Mouse (Mus musculus) MN1 (cell line): ENCODE results near the gene Slc35e3.

Experiments
- DNase-seq: peaks from one replicate; pipeline ENCODE4 v3.0.0-alpha.2; 2016; ENCODE audit warnings: low spot score

Slc35e3 gene

GRCm38 (mm10) chr10:117698313-117699138 is 47.6 kb downstream of the Slc35e3 start:
- no peak for DNase-seq

GRCm38 (mm10) chr10:117697561-117698115 is 48.5 kb downstream of the Slc35e3 start:
- DNase-seq, result no peak

GRCm38 (mm10) chr10:117696827-117697560 is 49.2 kb downstream of the Slc35e3 start:
- no peak for DNase-seq

- no peak for DNase-seq
Observed at GRCm38 (mm10) chr10:117696021-117696826, 49.9 kb downstream of the Slc35e3 start.

- DNase-seq, result no peak
Observed at GRCm38 (mm10) chr10:117695605-117696004, 50.6 kb downstream of the Slc35e3 start.

- DNase-seq, result no peak
Observed at GRCm38 (mm10) chr10:117695027-117695426, 51.1 kb downstream of the Slc35e3 start.

- DNase-seq, result no peak
Observed at GRCm38 (mm10) chr10:117694255-117694953, 51.8 kb downstream of the Slc35e3 start.

GRCm38 (mm10) chr10:117692953-117693352 is 53.2 kb downstream of the Slc35e3 start:
- no peak for DNase-seq

GRCm38 (mm10) chr10:117692173-117692572 is 54.0 kb downstream of the Slc35e3 start:
- no peak for DNase-seq

DNA sequence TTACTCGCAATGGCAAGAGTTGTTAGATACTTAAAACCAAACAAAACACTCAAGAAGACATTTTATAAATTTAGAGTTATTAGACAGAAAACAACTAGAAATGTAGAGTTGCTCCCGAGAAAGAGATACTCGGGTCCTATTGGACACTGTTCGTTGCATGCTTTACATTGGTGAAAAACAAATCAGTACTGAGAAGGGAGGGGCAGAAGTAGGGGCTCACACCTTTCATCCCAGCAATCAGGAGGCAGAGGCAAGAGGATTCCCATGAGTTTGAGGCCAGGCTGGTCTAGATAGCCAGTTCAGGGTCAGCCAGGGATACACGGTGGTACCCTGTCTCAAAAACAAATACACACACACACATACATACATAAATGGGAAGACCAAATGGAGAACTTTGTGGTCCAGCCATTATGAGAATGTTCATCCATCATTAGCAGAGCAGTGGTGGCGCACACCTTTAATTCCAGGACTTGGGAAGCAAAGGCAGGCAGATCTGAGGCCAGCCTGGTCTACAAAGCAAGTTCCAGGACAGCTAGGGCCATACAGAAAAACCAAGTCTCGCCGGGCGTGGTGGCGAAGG is 54.7 kb downstream of the Slc35e3 start:
- DNase-seq, result no peak

- no peak for DNase-seq
Observed at GRCm38 (mm10) chr10:117690770-117691296, 55.3 kb downstream of the Slc35e3 start.

GRCm38 (mm10) chr10:117690101-117690352 is 56.1 kb downstream of the Slc35e3 start:
- DNase-seq, result no peak

DNA sequence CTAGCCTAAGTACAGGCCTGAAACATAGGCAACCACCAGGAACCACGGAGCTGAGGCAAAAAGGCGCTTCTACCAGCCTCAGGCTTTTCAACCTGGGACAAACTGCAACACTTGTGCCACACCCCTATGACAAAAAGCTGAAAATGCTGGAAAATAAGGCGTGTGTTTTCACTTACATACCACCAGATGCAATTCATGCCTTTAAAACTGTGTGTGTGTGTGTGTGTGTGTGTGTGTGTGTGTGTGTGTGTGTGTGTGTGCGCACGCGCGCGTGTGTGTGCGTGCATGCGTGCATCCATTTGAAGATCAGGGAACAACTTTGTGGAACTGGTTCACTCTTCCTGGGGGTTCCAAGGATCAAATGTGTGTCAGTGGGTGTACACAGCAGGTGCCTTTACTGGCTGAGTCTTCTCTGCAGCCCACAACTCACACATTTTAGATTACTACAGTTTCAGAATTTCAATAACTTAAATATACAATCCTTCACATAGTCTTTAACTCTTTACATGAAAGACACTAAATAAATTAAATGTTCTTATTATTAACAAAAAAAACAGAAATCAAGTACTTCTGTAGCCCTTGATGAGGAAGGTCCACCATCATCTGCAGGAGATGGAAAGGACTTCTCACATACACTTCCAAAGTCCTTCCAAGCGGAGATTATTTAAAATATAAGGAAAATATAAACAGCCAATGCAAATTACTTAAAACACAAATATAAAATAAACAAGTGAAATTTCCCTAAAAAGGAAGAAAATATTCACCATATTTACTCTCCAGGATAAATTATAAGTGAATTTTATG is 56.7 kb downstream of the Slc35e3 start:
- DNase-seq, result no peak

DNA sequence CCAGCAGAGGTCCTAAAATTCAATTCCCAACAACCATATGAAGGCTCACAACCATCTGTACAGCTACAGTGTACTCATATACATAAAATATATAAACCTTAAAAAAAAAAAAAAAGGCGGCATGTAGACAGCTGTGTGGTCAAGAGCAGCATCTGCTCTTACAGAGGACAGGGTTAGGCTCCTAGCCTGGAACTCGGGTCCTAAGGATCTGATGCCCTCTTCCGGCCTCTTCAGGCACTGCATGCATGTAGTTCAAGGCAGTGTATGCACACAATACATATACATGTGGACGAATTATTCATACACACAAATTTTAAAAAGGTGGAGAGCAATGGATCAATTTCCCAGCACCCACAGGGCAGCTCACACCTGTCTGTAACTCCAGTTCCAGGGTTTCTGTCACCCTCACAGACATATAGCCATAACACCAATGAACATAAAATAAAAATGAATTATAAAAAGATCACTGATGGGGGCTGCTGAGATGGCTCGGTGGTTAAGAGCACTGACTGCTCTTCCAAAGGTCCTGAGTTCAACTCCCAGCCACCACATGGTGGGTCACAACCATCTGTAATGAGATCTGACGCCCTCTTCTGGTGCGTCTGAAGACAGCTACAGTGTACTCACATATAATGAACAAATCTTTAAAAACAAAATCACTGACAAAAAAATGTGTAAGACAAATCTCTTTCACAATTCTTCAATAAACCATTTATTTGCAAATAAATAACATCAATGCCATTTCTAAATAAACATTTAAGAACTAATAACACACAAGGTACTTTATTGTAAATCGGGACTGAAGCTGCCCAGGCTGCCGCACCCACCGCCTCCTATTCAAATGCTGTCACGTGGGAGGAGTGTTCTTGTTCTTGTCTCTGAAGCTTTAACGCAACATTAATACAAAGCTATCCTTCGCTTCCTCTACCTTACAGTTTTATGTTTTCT is 57.7 kb downstream of the Slc35e3 start:
- no peak for DNase-seq

DNA sequence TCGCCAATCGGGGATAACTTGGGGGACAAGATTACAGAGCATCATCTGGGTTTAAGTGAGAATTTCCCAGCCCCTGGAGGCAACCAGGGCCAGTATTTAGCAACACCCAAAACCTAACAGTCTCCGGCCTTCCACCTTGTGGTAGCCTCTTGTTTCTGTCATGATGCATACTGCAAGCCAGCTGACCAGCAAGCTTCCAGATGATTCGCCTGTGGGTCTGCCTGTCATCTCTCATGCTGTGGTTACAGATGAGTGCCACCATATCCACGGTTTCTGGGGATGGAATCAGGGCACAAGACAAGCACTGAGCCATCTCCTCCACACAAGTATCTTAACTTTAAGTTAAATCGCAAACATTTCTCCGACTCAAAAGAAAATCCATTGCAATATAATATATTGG is 58.6 kb downstream of the Slc35e3 start:
- DNase-seq, result no peak

GRCm38 (mm10) chr10:117687018-117687417 is 59.1 kb downstream of the Slc35e3 start:
- no peak for DNase-seq

- DNase-seq, result no peak
Observed at GRCm38 (mm10) chr10:117685849-117686591, 60.1 kb downstream of the Slc35e3 start.

GRCm38 (mm10) chr10:117685171-117685848 is 60.9 kb downstream of the Slc35e3 start:
- DNase-seq, result no peak
